Mouse (Mus musculus): Measurements from ENCODE around the gene Frmd4a. TPM values are rescaled to one million over a fixed set of nuclear protein-coding genes. Genes with fewer than 3 reads are reported as not detected.
"Not testable (repeated sequence)": the region's sequence is repeated elsewhere in the genome, so short reads cannot be mapped to it uniquely, and the experiment has no call there.

The Frmd4a gene
- total RNA-seq, 2 experiments from 2014 or later = 194 to 301 TPM

DNA sequence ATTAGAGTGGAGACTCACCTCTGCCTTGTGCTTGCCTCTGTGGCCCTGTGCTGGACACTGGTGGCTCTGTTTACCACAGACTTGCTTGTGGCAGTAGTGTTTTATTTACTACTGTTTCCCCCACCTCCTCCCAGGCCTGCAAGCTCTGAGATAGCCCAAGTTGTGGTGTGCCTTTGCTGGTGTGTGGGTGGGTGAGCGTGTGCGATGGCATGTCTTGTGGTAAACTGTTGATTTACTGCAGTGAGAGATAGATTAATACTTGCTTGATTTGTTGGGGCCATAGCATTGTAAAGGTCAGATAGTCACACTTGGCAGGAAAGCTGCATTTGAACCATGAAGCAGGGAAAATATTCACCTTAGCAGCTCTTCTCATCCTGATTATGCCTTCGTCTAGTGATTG is 172.8 kb downstream of the Frmd4a start:
- ATAC-seq (replicated peaks; ENCODE audit: low FRiP score, poor library complexity, severe bottlenecking) = no peak

DNA sequence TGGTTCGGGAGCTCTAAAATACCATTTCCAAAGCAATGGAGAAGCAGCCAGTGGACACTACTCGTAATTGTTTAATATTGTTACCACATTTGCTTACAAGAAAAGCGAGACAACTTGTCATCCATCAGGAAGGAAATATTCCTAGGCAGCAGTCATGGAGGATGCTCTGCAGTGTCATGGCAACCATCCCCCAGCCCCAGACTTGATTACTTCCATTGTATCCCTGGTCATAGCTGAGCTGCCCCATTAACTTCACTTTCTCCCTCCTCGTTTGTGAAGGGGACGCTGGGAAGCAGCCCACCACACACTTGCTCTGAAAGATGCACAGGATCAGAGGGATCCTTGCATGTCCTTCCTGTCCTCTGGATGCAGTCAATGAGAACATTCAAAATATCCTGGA is 173.5 kb downstream of the Frmd4a start:
- ATAC-seq (replicated peaks; ENCODE audit: low FRiP score, poor library complexity, severe bottlenecking) = no peak

DNA sequence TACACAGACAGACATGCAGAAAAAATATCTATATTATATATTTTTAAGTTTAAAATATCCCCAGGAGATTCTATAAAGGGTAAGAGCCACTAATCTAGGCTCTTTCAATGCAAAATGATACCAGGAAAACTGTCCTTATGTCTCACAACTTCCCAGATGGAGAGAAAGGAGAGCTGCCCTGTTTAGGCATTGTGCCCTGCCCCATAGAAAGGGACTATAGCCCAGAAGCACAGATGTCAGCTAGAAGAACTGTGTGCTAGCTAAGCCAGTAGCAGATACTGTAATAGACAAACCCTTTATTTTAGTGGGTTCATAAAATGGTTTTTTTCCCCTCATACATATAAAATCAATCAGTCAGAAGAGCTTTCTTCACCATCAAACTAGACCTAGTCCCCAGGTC is 175.7 kb downstream of the Frmd4a start:
- no peak for ATAC-seq (replicated peaks; ENCODE audit: low FRiP score, poor library complexity, severe bottlenecking)

GRCm38 (mm10) chr2:4194324-4195014 is 177.0 kb downstream of the Frmd4a start:
- ATAC-seq (replicated peaks; ENCODE audit: low FRiP score, poor library complexity, severe bottlenecking) = no peak

- no peak for ATAC-seq (replicated peaks; ENCODE audit: low FRiP score, poor library complexity, severe bottlenecking)
Measured at GRCm38 (mm10) chr2:4196041-4196440, 178.5 kb downstream of the Frmd4a start.

DNA sequence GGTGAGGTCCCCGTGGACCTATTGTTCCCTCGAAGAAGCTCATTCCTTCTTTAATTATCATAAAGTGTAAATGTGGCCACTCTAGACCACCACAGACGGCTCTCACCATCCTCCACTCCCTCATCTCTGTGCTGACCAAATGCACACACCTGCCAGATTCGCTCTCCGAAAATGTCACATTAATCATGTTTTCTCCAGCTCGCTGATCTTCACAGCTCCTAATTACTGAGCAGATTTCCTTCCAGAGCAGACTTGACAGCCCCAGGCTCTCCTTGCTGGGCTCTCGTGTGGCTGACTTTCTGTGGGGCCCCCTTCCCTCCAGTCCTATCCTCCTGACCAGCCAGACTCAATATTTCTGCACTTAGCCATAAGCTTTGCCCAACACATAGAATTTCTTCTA is 191.7 kb downstream of the Frmd4a start:
- no peak for ATAC-seq (replicated peaks; ENCODE audit: low FRiP score, poor library complexity, severe bottlenecking)

DNA sequence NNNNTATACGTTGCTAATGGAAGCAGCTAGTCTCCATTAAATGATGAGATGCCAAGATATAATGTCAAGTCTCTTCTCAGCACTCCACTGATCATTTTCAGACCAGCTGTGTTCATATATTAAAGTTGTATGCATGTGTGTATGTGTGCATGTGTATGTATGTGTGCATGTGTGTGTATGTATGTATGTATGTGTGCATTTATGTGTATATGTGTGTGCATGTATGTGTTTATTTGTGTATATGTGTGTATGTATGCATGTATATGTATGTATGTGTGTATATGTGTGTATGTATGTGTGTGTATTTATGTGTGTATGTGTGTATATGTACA is 204.9 kb downstream of the Frmd4a start:
- no peak for ATAC-seq (replicated peaks; ENCODE audit: low FRiP score, poor library complexity, severe bottlenecking)

DNA sequence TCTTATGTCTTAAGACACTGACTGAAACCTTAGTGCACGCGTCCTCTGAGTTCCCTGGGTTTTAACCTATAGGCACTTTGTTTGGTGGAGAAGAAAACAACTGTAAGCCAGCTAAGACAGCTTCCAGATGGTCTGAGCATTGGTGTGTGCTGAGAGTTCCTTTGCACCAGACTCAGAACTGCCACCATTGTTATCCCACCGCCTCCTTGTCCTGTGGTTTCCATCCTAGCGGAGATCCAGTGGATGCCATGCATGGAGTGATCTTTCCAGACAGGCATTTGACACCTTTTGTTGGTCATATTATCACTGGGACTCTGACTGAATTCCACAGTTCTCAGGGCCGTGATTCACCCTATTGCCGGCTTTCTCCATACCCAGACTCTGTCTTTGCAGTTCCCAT is 205.8 kb downstream of the Frmd4a start:
- ATAC-seq (replicated peaks; ENCODE audit: low FRiP score, poor library complexity, severe bottlenecking) = no peak

DNA sequence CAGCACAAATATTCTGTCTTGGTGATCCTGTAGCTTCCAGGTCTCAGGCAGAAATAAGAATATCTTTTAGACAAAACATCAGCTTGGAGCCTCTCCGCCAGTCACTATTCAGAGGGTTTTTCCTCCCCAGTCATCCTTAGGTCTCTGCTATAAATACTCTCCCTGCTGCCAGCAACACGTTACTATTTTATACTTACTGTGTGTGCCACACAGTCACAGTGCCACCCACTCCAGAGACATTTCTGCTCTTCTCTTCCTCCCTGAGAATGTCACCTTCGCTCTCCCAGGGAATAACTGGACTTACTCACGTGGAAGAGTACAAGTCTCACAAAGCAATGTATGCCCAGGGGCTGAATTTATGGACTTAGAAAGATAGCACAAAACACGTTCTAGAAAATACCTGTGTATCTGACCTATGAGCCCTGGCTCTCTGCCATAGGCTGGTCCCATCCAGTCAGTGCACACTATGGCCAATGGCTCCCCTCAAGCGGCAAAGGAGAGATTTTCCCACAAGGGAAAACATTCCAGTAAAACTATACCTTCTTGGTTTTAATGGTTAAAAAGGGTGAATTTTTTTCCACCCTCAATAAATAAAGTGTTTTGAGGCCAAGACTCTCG is 209.5 kb downstream of the Frmd4a start:
- no peak for ATAC-seq (replicated peaks; ENCODE audit: low FRiP score, poor library complexity, severe bottlenecking)

GRCm38 (mm10) chr2:4227563-4227962 is 210.0 kb downstream of the Frmd4a start:
- ATAC-seq (replicated peaks; ENCODE audit: low FRiP score, poor library complexity, severe bottlenecking) = no peak

DNA sequence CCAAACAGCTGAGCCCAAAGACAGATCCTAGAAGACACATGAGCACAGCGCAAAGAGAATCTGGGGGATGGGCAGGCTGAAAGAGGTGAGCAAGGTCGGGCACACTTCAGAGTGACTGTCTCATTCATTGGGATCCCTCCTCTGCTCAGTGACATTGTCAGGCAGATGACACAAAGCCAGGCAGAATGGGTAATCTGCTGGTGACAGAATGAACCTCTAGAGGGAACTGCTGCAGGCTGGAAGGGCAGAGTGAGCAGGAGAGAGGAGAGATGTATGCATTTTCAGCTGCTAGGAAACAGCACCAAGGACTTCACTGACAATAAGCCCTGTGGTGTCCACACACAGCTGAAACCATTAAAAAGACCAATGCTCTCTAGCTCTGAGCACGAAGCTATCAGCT is 211.0 kb downstream of the Frmd4a start:
- no peak for ATAC-seq (replicated peaks; ENCODE audit: low FRiP score, poor library complexity, severe bottlenecking)

- ATAC-seq (replicated peaks; ENCODE audit: low FRiP score, poor library complexity, severe bottlenecking) = no peak
Measured at GRCm38 (mm10) chr2:4232335-4232734, 214.8 kb downstream of the Frmd4a start.

DNA sequence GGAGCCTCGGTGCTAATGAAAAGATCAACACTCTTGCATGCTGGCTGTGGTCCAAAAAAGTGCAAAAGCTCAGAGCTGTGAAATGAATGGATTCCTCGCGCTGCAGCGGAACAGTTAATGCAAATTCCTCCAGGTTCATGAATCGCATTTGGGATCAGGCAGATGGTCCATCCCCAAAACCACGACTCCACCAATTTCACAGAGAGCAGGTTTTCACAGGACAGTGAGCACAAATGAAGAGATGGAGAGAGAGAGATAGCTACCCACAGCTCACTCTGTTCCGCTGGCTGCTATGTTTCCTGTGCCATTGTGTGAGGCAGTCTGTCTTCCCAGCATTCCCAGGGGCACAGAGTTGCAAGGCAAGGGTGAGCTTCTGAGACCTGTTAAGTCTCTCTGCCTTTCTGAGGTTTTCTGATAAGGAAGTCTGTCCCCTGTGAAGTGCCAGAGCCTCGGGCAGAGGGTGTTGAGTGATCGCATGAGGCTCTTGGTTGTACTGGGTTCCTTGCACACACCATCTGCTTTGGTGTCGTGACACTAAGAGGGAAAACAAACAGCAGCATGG is 215.3 kb downstream of the Frmd4a start:
- no peak for ATAC-seq (replicated peaks; ENCODE audit: low FRiP score, poor library complexity, severe bottlenecking)

GRCm38 (mm10) chr2:4237686-4238085 is 220.2 kb downstream of the Frmd4a start:
- no peak for ATAC-seq (replicated peaks; ENCODE audit: low FRiP score, poor library complexity, severe bottlenecking)

GRCm38 (mm10) chr2:4249723-4250122 is 232.2 kb downstream of the Frmd4a start:
- ATAC-seq (replicated peaks; ENCODE audit: low FRiP score, poor library complexity, severe bottlenecking) = no peak

GRCm38 (mm10) chr2:4252541-4253291 is 235.2 kb downstream of the Frmd4a start:
- ATAC-seq (replicated peaks; ENCODE audit: low FRiP score, poor library complexity, severe bottlenecking) = no peak

DNA sequence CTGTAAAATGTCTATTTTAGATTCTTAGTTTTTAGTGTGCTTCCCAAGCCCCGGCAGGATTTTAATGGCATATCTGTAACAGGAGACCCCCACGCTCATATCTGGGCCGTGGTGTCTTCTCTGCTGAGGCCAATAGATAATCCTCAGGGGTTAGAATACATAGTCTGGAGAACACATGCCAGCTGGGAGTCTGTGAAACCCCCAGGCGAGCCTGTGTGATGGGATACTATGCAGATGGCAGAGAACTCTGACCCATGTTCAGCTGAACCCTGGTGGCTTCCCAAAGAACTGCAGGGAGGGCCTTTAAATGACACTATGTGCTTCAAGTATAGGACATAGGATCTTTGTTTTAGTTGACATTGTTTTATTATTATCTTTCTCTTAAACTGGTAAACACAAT is 235.8 kb downstream of the Frmd4a start:
- ATAC-seq (replicated peaks; ENCODE audit: low FRiP score, poor library complexity, severe bottlenecking) = no peak

DNA sequence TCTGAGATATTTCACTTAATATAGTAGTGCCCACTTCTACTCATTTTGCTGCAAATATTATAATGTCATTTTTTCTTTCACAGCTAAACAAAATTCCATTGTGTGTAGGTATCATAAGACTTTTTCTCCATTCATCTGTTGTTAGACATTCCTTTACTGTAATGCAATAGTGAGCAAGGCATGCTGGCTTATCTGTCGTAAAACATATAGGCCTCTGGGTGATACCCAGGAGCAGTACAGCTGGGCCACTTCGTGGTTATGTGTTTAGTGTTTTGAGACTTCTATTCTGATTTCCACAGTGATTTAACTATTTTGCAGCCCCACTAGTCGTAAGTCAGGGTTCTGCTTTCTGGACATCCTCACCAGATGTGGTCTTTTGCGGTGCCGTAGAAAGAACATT is 236.6 kb downstream of the Frmd4a start:
- no peak for ATAC-seq (replicated peaks; ENCODE audit: low FRiP score, poor library complexity, severe bottlenecking)

DNA sequence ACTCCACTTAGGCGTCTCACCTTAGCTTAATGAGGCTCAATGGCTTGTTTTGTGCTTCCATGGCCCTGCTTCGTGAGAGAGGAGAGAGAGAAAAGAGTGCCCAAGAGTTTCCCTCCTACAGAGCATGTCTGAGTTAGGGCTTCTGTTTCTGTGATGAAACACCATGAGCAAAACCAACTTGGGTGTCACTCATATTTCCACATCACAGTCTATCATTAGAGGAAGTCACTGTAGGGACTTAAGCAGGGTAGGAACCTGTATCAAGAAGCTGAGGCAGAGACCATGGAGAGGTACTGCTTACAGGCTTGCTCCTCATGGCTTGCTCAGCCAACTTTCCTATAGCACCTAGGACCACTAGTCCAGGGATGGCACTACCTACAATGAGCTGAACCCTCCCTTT is 238.7 kb downstream of the Frmd4a start:
- ATAC-seq (replicated peaks; ENCODE audit: low FRiP score, poor library complexity, severe bottlenecking) = no peak

GRCm38 (mm10) chr2:4257604-4258003 is 240.1 kb downstream of the Frmd4a start:
- ATAC-seq (replicated peaks; ENCODE audit: low FRiP score, poor library complexity, severe bottlenecking) = no peak

- ATAC-seq (replicated peaks; ENCODE audit: low FRiP score, poor library complexity, severe bottlenecking) = not testable (repeated sequence)
Measured at GRCm38 (mm10) chr2:4258803-4259202, 241.3 kb downstream of the Frmd4a start.

Measured in erythroblast, adult 5-6 weeks (primary cell).